Mouse (Mus musculus): ENCODE results near the gene Cd86. TPM values are rescaled to one million over a fixed set of nuclear protein-coding genes. Genes with fewer than 3 reads are reported as not detected.

Cd86 gene
- total RNA-seq, 2 experiments from 2014 or later = 1.7 to 1.9 TPM

DNA sequence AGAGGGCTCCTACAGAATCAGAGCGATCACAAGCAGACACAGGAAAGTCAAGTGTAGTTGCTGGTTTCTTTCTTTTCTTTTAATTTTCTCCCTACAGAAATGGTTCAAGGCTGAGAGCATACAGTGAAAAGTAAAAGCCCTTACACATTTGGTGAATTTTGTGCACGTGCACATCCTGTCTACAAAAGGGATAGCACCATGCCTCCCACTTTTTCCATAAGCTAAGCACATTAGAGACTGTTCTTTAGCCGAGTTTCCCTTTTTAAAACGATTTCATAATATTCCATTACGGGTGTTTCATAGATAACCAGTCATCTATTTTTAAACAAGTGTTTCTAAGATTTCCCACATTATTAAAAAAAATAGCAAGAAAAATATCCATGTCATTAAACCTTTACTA lies 2.4 kb downstream of the Cd86 start:
- intact Hi-C loops (cut with DNase I) = no loop called here
- DNase-seq (ENCODE audit: low spot score in 2 of 2) = no peak

DNA sequence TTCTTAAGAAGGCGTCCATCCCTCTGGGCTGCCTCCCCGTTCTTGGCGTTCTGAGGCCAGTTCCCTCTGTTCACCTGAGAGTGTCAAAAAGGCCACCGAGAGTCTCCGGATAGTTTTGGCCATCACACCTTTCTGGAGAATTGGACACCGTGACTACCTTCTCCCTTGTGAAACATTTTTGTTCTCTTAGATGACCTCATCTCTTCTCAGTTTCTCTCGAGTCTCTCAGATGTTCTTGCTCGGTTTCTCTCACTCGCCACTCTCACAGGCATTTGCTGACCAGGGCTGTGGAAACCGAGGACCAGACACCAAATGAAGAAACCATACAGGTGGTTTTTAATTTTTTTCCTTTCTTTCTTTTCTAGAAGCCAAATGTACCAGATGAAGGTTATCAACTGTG lies 4.6 kb downstream of the Cd86 start:
- intact Hi-C loops (cut with DNase I) = no loop called here
- DNase-seq (ENCODE audit: low spot score in 2 of 2) = no peak

- intact Hi-C loops (cut with DNase I) = no loop called here
- DNase-seq (ENCODE audit: low spot score in 2 of 2) = no peak
Observed at GRCm38 (mm10) chr16:36655910-36656309, 10.0 kb downstream of the Cd86 start.

DNA sequence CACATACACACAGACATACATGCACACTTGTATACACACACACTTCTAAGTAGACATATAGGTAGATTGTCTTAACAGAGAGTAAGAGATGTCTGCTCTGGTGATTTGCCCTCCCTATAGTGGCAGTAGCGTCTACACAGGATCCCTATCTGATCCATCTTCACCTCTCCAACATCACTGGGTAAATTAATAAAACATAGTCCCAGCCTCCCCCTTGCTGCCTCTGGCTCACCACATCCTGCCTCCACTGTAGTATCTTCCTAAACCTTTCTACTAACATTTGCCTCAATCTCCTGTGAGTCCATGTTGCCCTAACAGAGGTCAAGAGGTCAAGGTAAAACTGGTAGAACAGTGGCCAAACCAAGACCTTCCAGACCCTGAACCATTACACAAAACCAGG lies 10.7 kb downstream of the Cd86 start:
- DNase-seq (ENCODE audit: low spot score in 2 of 2) = no peak
- intact Hi-C loops (cut with DNase I) = no loop called here

DNA sequence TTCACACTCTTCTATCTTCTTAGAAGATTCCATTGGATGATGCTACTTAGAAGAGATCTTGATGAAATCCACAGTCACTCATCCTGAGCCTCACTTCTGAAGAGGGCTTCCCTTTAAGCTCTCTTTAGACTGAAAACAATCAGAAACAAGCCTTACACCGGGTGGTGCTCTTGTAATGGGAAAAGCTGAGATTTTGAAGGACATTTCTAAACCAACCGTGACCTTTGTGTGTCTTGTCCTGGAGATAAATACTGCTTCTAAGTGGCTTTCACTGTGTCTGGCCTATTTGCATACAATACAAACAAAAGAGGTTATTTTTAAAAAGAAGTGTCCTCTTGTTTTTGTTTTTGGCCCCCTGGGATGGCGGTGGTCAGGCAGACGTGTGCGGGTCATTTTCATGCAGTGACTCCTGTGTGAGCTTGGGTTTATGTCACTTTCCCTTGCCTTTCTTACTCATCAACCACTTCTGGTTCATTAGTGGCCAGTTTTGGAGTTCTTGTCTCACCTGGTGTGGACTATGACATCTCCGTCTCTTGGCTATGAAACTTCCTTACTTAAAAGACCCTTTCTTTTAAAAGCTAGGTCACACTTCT lies 14.6 kb downstream of the Cd86 start:
- no peak for DNase-seq (ENCODE audit: low spot score in 2 of 2)
- intact Hi-C loops (cut with DNase I) = no loop called here

GRCm38 (mm10) chr16:36650511-36650910 lies 15.4 kb downstream of the Cd86 start:
- intact Hi-C loops (cut with DNase I) = no loop called here
- DNase-seq (ENCODE audit: low spot score in 2 of 2) = no peak

DNA sequence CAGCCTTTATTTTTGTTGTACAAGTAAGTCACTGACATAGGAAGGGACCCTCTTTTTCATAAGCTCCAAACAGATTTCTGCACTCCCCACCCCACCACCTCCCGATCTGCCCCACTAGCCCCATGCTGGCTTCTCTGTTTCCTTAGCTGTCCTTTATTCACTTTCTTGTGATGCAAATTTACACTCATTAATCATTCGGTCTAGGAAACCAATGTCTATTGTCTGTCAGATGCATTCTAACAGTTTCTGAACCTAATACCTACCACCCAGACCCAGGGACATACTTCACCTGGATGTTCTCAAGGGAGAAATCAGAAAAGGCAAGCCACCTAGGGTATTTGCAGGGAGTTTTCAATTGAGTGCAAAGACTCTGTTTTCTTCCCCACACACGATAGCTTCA lies 16.6 kb downstream of the Cd86 start:
- intact Hi-C loops (cut with DNase I) = no loop called here
- DNase-seq (ENCODE audit: low spot score in 2 of 2) = no peak

GRCm38 (mm10) chr16:36645124-36645523 lies 20.8 kb downstream of the Cd86 start:
- no peak for DNase-seq (ENCODE audit: low spot score in 2 of 2)
- intact Hi-C loops (cut with DNase I) = no loop called here

GRCm38 (mm10) chr16:36642696-36643046 lies 23.2 kb downstream of the Cd86 start:
- intact Hi-C loops (cut with DNase I) = no loop called here

DNA sequence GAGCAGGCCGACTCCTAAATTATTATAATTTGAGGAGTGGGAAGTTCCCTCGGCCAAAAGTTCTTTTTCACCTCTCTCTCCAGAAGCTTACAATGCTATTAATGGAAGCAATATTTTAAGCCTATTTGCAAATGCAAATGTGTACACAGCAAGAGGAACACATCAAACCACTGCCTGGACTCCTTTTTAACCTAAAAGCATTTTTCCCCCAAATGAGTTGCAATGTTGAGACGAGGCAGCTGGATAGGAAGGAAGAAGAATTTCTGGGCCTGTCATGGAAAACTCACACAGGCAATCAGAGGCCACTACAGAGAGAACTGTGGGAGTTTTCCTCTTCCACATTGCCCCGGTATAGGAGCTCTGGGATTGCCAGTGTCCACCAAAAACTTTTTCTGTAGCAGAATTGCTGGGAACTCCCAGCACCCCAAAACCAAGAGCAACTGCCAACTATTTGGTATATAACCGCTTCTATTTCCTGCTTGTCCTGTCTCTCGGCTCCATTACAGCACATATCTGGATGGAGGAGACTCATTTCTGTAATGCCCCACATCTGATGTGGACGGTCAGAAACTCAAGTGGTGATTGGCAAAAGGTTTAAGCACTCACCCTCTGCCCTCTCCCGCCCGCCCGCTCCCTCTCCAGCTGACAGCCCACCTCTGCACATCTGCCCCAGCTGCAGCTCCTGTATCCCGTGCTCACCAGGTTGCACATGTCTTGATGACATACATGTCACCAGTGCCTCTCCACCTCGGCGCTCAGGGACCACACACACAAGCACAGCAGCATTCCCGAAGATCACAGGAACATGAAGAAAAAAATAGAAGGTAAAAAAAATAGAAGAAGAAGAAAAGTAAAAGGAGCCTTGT lies 23.8 kb downstream of the Cd86 start:
- intact Hi-C loops (cut with DNase I) = no loop called here
- DNase-seq (ENCODE audit: low spot score in 2 of 2) = no peak

More at GRCm38 (mm10) chr16:36642696-36643046, 23.2 kb downstream of the Cd86 start:
- no peak for DNase-seq (ENCODE audit: low spot score in 2 of 2)

DNA sequence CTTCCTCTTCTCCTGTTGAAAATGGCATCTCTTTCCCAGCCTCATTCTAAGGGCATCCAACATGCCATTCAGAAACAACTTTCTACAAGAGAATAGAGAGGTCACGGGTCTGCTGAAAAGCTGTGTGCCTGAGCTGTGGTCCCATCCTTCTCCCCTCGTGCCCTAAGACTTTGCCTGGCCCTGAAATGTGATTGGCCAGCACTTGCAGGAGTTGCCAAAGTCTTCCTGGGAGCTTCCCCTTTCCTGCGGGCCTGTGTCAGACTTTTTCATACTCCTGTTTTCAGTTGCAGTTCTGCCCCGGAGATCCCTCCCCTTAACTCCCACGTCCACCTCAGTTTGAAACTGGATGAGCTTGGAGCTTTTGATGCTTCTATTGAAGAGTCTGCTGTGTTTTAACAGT lies 24.9 kb downstream of the Cd86 start:
- intact Hi-C loops (cut with DNase I) = no loop called here
- DNase-seq (ENCODE audit: low spot score in 2 of 2) = no peak

DNA sequence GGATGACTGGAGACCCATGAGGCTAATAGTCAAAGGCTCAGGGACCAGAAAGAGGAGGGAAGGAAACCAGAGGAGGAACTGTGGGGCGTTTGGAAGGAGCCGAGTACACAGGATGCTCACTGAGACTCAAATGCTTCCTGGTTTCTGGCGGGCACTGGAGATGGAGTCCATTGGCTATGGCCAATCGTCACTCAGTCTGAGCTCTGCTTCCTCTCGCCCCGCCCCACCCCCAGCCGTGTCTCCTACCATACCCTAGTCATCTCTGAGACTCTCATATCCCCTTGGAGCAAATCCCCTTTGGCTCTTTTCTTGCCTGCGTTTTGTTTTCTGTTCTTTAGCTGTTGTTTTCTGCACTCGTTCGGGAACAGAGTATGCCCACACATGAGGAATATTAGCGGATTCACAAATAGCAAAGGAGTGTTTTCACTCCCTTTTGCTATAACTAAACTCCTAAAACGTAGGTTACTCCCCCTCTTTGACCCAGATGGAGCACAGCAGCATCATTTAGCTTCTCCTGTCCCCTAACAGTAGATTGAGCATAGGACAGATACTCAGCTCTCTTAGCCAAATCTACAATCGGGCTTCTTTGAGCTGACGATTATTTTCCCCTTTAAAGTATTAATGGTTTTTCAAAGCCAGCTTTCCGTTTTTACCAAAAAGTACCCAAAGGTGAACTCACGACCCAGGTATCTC lies 25.9 kb downstream of the Cd86 start:
- intact Hi-C loops (cut with DNase I) = no loop called here
- no peak for DNase-seq (ENCODE audit: low spot score in 2 of 2)

- DNase-seq (ENCODE audit: low spot score in 2 of 2) = no peak
- intact Hi-C loops (cut with DNase I) = no loop called here
Observed at GRCm38 (mm10) chr16:36636800-36637199, 29.1 kb downstream of the Cd86 start.

- DNase-seq (ENCODE audit: low spot score in 2 of 2) = no peak
Observed at GRCm38 (mm10) chr16:36634971-36635710, 30.7 kb downstream of the Cd86 start.

DNA sequence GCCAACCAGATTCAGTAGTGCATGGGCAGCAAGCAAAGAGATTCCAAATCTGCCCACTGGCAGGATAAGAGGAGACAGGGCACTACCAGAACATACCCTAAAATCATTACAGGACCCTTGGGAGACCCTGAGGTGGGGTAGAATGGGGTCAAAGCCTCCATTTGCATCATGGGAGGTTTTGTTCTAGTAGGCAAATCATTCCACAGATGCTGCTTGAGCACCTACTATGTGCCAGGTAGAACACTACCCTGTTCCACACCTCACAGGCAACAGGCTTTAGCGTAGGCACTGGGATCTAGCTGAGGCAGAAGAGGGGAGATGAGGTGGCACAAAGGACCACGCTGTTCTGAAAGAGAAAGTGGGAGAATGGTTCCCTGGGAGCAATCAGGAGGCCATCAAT lies 31.5 kb downstream of the Cd86 start:
- intact Hi-C loops (cut with DNase I) = no loop called here
- no peak for DNase-seq (ENCODE audit: low spot score in 2 of 2)

More at GRCm38 (mm10) chr16:36634971-36635710, 30.7 kb downstream of the Cd86 start:
- intact Hi-C loops (cut with DNase I) = no loop called here

GRCm38 (mm10) chr16:36632229-36632628 lies 33.7 kb downstream of the Cd86 start:
- intact Hi-C loops (cut with DNase I) = no loop called here
- no peak for DNase-seq (ENCODE audit: low spot score in 2 of 2)

- intact Hi-C loops (cut with DNase I) = no loop called here
- no peak for DNase-seq (ENCODE audit: low spot score in 2 of 2)
Observed at GRCm38 (mm10) chr16:36631607-36632006, 34.3 kb downstream of the Cd86 start.

DNA sequence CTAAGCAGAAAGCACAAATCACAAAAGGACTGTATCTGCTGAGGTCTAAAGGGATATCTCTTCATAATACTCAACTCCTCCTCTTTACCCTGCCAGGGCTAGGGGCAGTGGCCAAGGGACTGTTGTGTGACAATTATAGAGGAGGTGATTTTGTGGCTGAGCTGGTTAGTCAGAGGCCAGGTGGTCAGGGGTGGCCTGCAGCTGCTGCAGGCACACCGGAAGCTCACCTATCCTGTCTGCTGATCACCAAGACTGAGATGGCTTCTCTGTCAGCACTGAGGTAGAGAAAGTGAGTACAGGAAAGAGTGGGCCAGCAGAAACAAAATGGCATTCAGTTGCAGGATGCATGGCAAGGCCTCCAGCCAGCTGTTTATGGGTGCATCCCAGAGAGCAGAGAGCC lies 38.1 kb downstream of the Cd86 start:
- intact Hi-C loops (cut with DNase I) = loop anchor here (10.0 kb wide), 2 partner anchors 187 to 553 kb away; partner anchors contain the start of genes Ccdc58 and Fam162a
- no peak for DNase-seq (ENCODE audit: low spot score in 2 of 2)

- intact Hi-C loops (cut with DNase I) = loop anchor here (10.0 kb wide), 2 partner anchors 188 to 552 kb away; partner anchors contain the start of genes Ccdc58 and Fam162a
- no peak for DNase-seq (ENCODE audit: low spot score in 2 of 2)
Observed at GRCm38 (mm10) chr16:36626567-36627197, 39.2 kb downstream of the Cd86 start.
